Mouse (Mus musculus): ENCODE results near the gene Ccdc106.
A peak's percentile ranks its signal among the peaks of the same experiment; 100 is the strongest.

DNA sequence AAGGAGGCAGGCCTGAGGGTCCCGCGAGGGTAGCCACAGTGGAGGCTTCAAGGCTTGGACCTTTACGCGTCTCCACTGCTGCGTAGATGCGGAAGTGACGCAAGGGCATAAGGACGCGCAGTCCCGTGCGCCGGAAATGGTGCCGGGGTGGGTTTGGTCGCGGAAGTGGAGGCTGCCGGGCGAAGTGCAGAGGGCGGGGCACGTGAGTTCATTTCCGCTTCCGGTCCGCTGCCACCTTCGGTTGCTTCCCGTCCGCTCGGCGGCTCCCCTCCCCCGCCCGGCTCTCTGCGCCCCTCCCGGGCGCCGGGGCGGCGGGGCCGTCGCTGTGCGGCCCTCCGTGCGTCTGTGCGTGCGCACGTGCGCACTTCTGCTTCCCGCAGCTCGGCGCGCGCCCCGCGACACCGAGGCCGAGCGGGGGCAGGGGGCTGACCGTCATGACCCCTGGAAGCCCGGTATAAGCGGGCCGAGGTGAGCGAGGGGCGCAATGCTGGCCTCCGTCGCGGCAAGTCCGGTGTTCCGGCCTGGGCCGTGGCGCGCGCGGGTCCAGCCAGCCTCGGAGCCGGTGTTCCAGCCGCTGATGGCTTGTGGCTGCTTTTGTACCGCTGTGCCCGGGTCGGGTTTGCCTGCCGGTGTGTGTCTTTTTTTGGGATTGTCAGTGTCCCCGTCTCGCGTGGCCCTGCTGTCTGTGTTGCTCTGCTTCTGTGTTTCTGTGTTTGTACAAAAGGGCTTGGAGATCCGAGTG is 59.8 kb downstream of the Ccdc106 start, which contains the start of gene Epn1:
- TF ChIP-seq CTCF (IDR thresholded peaks at IDR 0.05; ENCODE audit: low read depth), result no peak
- peak; percentile 92 for TF ChIP-seq EP300 (IDR thresholded peaks at IDR 0.05; ENCODE audit: low read depth)

All from heart, postnatal 0 days (tissue).